8 mouse cellular contexts compared by ENCODE assay signal in genomic region chr6:114737931-114738759, GRCm38 (mm10).
DNase-seq lines count a peak whose midpoint lies in the region; ATAC-seq lines count a peak whose summit lies in the region.

No protein-coding gene starts in this region.

- H3K27me3 ChIP-seq in forebrain, embryonic 15.5 days: no peaks in the 10 kb centered on the region
- H3K27me3 ChIP-seq in liver, embryonic 12.5 days (replicated peaks): peaks cover 26% of the 10 kb centered on the region

- peak; percentile 83 for ATAC-seq in forebrain, embryonic 15.5 days (replicated peaks)
- no peak for ATAC-seq in liver, embryonic 12.5 days
- ATAC-seq in monocyte, adult 5-6 weeks (replicated peaks; ENCODE audit: insufficient number of reproducible peaks, low FRiP score, low TSS enrichment, poor library complexity, severe bottlenecking): no peak

- peak overlapping the region; percentile 36 for H3K4me3 ChIP-seq in forebrain, embryonic 15.5 days
- 0 out of 2 replicates have a peak overlapping the region, but pooled peaks have one; percentile 19 for H3K4me3 ChIP-seq in liver, embryonic 12.5 days

- H3K9me3 ChIP-seq in forebrain, embryonic 15.5 days: no peaks in the 10 kb centered on the region
- H3K9me3 ChIP-seq in liver, embryonic 12.5 days (replicated peaks): no peaks in the 10 kb centered on the region

- H3K36me3 ChIP-seq in forebrain, embryonic 15.5 days: peaks cover 4% of the 10 kb centered on the region; the same call in 1 of the 2 replicates
- H3K36me3 ChIP-seq in liver, embryonic 12.5 days: no peaks in the 10 kb centered on the region

- H3K4me1 ChIP-seq in forebrain, embryonic 15.5 days: peaks cover 10% of the 10 kb centered on the region
- no peaks in the 10 kb centered on the region for H3K4me1 ChIP-seq in liver, embryonic 12.5 days

- peak; percentile 44 to 56 for DNase-seq in kidney, postnatal 4 days
- DNase-seq in kidney, adult 8-10 months: no peak
- DNase-seq in cerebellum, adult 8-10 months: peak; percentile 20
- DNase-seq in testis, postnatal 10 days (ENCODE audit: low spot score): no peak
- no peak for DNase-seq in urinary bladder, postnatal 14 days (ENCODE audit: low spot score)

- H3K4me2 ChIP-seq in forebrain, embryonic 15.5 days (replicated peaks): peak overlapping the region; percentile 64
- peak overlapping the region; percentile 54 for H3K4me2 ChIP-seq in liver, embryonic 12.5 days

- no peak overlapping the region for H3K27ac ChIP-seq in forebrain, embryonic 15.5 days (replicated peaks)
- no peak overlapping the region for H3K27ac ChIP-seq in liver, embryonic 12.5 days

- WGBS in forebrain, embryonic 15.5 days: 11% methylated on average over 46 of the region's 46 CpGs
- WGBS in liver, embryonic 12.5 days (ENCODE audit: insufficient replicate concordance): 26% methylated on average over 45 of the region's 46 CpGs

- peak overlapping the region; percentile 56 for H3K9ac ChIP-seq in forebrain, embryonic 15.5 days (replicated peaks)
- no peak overlapping the region for H3K9ac ChIP-seq in liver, embryonic 12.5 days

Comparison
In these comparisons a context has a peak if more than half of its experiments do, and no peak if none do; other contexts are left out.
1. DNase-seq: peak in kidney, postnatal 4 days (2 of 2) and cerebellum, adult 8-10 months (single experiment); none in kidney, adult 8-10 months (0 of 2), testis, postnatal 10 days (single experiment) and urinary bladder, postnatal 14 days (single experiment).